Mouse (Mus musculus): ENCODE results near the gene Nit2. TPM values are rescaled to one million over a fixed set of nuclear protein-coding genes. Genes with fewer than 3 reads are reported as not detected.
"Not testable (repeated sequence)": the region's sequence is repeated elsewhere in the genome, so short reads cannot be mapped to it uniquely, and the experiment has no call there.

Gene Nit2
- polyA plus RNA-seq, 1 experiment: 22.4 TPM

GRCm38 (mm10) chr16:57175751-57176150 lies 8.6 kb upstream of the Nit2 start:
- H3K27me3 ChIP-seq (ENCODE audit: control insufficient read depth, insufficient read depth, insufficient read length): no peaks in the 10 kb centered on the region
- H3K36me3 ChIP-seq (ENCODE audit: control insufficient read depth, insufficient read depth): peaks cover 18% of the 10 kb centered on the region
- no peak overlapping the region for H3ac ChIP-seq (ENCODE audit: control insufficient read depth, insufficient read length)
- no peaks in the 10 kb centered on the region for H3K79me2 ChIP-seq (ENCODE audit: control insufficient read depth, insufficient read depth)
- TF ChIP-seq REST (IDR thresholded peaks at IDR 0.05; ENCODE audit: insufficient read depth, insufficient read length) (no peak), TCF12 (IDR thresholded peaks at IDR 0.05; ENCODE audit: insufficient read depth, poor library complexity, severe bottlenecking) (no peak), MYOD1 (IDR thresholded peaks at IDR 0.05; ENCODE audit: control insufficient read depth in 1 of 3, insufficient read length in 2 of 3, low read depth in 2 of 3) (no peak), POLR2AphosphoS2 (IDR thresholded peaks at IDR 0.05; ENCODE audit: insufficient read length, low read depth) (no peak), MYOG (IDR thresholded peaks at IDR 0.05; ENCODE audit: control insufficient read depth in 1 of 3, insufficient read depth in 1 of 3, insufficient read length in 2 of 3, low read depth in 2 of 3) (no peak), E2F4 (IDR thresholded peaks at IDR 0.05; ENCODE audit: insufficient read depth) (no peak), CEBPB (IDR thresholded peaks at IDR 0.05; ENCODE audit: insufficient read depth, poor library complexity, severe bottlenecking) (no peak), MAX (IDR thresholded peaks at IDR 0.05; ENCODE audit: low read depth) (no peak), USF1 (IDR thresholded peaks at IDR 0.05; ENCODE audit: low read depth) (no peak), POLR2A (IDR thresholded peaks at IDR 0.05; ENCODE audit: insufficient read length, low read depth) (no peak), TCF3 (IDR thresholded peaks at IDR 0.05; ENCODE audit: insufficient read length, low read depth) (no peak), SRF (IDR thresholded peaks at IDR 0.05; ENCODE audit: control insufficient read depth, insufficient read length, low read depth) (no peak)
- H3K4me3 ChIP-seq: no peak overlapping the region
- H3K4me2 ChIP-seq (ENCODE audit: low read depth): no peak overlapping the region

- H3K79me2 ChIP-seq (ENCODE audit: control insufficient read depth, insufficient read depth); H3K4me3 ChIP-seq; H3K4me2 ChIP-seq (ENCODE audit: low read depth); H3ac ChIP-seq (ENCODE audit: control insufficient read depth, insufficient read length); H3K27me3 ChIP-seq (ENCODE audit: control insufficient read depth, insufficient read depth, insufficient read length): not testable (repeated sequence)
- H3K36me3 ChIP-seq (ENCODE audit: control insufficient read depth, insufficient read depth): peaks cover 24% of the 10 kb centered on the region
These were observed 7.3 kb upstream of the Nit2 start for GRCm38 (mm10) chr16:57174480-57174879.

- Histone ChIP-seq H3K79me2 (ENCODE audit: control insufficient read depth, insufficient read depth) (no peaks in the 10 kb centered on the region), H3ac (ENCODE audit: control insufficient read depth, insufficient read length) (no peak overlapping the region), H3K27me3 (ENCODE audit: control insufficient read depth, insufficient read depth, insufficient read length) (no peaks in the 10 kb centered on the region), H3K4me2 (ENCODE audit: low read depth) (no peak overlapping the region), H3K36me3 (ENCODE audit: control insufficient read depth, insufficient read depth) (peaks cover 22% of the 10 kb centered on the region), H3K4me3 (no peak overlapping the region)
- TF ChIP-seq E2F4 (IDR thresholded peaks at IDR 0.05; ENCODE audit: insufficient read depth): no peak
These were observed 4.4 kb upstream of the Nit2 start for GRCm38 (mm10) chr16:57171570-57171969.

- H3K36me3 ChIP-seq (ENCODE audit: control insufficient read depth, insufficient read depth): peaks cover 22% of the 10 kb centered on the region
- TF ChIP-seq E2F4 (IDR thresholded peaks at IDR 0.05; ENCODE audit: insufficient read depth) (no peak), POLR2AphosphoS2 (IDR thresholded peaks at IDR 0.05; ENCODE audit: insufficient read length, low read depth) (no peak), CEBPB (IDR thresholded peaks at IDR 0.05; ENCODE audit: insufficient read depth, poor library complexity, severe bottlenecking) (no peak), REST (IDR thresholded peaks at IDR 0.05; ENCODE audit: insufficient read depth, insufficient read length) (no peak), MYOD1 (IDR thresholded peaks at IDR 0.05; ENCODE audit: control insufficient read depth in 1 of 3, insufficient read length in 2 of 3, low read depth in 2 of 3) (no peak), TCF3 (IDR thresholded peaks at IDR 0.05; ENCODE audit: insufficient read length, low read depth) (no peak), TCF12 (IDR thresholded peaks at IDR 0.05; ENCODE audit: insufficient read depth, poor library complexity, severe bottlenecking) (no peak), MAX (IDR thresholded peaks at IDR 0.05; ENCODE audit: low read depth) (no peak), MYOG (IDR thresholded peaks at IDR 0.05; ENCODE audit: control insufficient read depth in 1 of 3, insufficient read depth in 1 of 3, insufficient read length in 2 of 3, low read depth in 2 of 3) (no peak), USF1 (IDR thresholded peaks at IDR 0.05; ENCODE audit: low read depth) (no peak), SRF (IDR thresholded peaks at IDR 0.05; ENCODE audit: control insufficient read depth, insufficient read length, low read depth) (no peak), POLR2A (IDR thresholded peaks at IDR 0.05; ENCODE audit: insufficient read length, low read depth) (no peak)
These were observed 4.0 kb upstream of the Nit2 start for GRCm38 (mm10) chr16:57171161-57171560.

GRCm38 (mm10) chr16:57168236-57168635 lies 1.1 kb upstream of the Nit2 start:
- no peak overlapping the region for H3K4me3 ChIP-seq
- H3K79me2 ChIP-seq (ENCODE audit: control insufficient read depth, insufficient read depth): no peaks in the 10 kb centered on the region
- no peak overlapping the region for H3ac ChIP-seq (ENCODE audit: control insufficient read depth, insufficient read length)
- TF ChIP-seq E2F4 (IDR thresholded peaks at IDR 0.05; ENCODE audit: insufficient read depth) (no peak), MYOD1 (IDR thresholded peaks at IDR 0.05; ENCODE audit: control insufficient read depth in 1 of 3, insufficient read length in 2 of 3, low read depth in 2 of 3) (no peak), TCF3 (IDR thresholded peaks at IDR 0.05; ENCODE audit: insufficient read length, low read depth) (no peak), POLR2AphosphoS2 (IDR thresholded peaks at IDR 0.05; ENCODE audit: insufficient read length, low read depth) (no peak), SRF (IDR thresholded peaks at IDR 0.05; ENCODE audit: control insufficient read depth, insufficient read length, low read depth) (no peak), MAX (IDR thresholded peaks at IDR 0.05; ENCODE audit: low read depth) (no peak), TCF12 (IDR thresholded peaks at IDR 0.05; ENCODE audit: insufficient read depth, poor library complexity, severe bottlenecking) (no peak), REST (IDR thresholded peaks at IDR 0.05; ENCODE audit: insufficient read depth, insufficient read length) (no peak), MYOG (IDR thresholded peaks at IDR 0.05; ENCODE audit: control insufficient read depth in 1 of 3, insufficient read depth in 1 of 3, insufficient read length in 2 of 3, low read depth in 2 of 3) (no peak), USF1 (IDR thresholded peaks at IDR 0.05; ENCODE audit: low read depth) (no peak), POLR2A (IDR thresholded peaks at IDR 0.05; ENCODE audit: insufficient read length, low read depth) (no peak), CEBPB (IDR thresholded peaks at IDR 0.05; ENCODE audit: insufficient read depth, poor library complexity, severe bottlenecking) (no peak)
- no peak overlapping the region for H3K4me2 ChIP-seq (ENCODE audit: low read depth)
- H3K36me3 ChIP-seq (ENCODE audit: control insufficient read depth, insufficient read depth): peaks cover 32% of the 10 kb centered on the region
- H3K27me3 ChIP-seq (ENCODE audit: control insufficient read depth, insufficient read depth, insufficient read length): no peaks in the 10 kb centered on the region

More at GRCm38 (mm10) chr16:57171161-57171560, 4.0 kb upstream of the Nit2 start:
- H3K4me2 ChIP-seq (ENCODE audit: low read depth): no peak overlapping the region
- H3K27me3 ChIP-seq (ENCODE audit: control insufficient read depth, insufficient read depth, insufficient read length): no peaks in the 10 kb centered on the region
- no peak overlapping the region for H3K4me3 ChIP-seq
- H3K79me2 ChIP-seq (ENCODE audit: control insufficient read depth, insufficient read depth): no peaks in the 10 kb centered on the region
- no peak overlapping the region for H3ac ChIP-seq (ENCODE audit: control insufficient read depth, insufficient read length)
